Mouse (Mus musculus) embryo, embryonic 9.5 days (tissue): ENCODE results near the gene Prdm16.
A peak's percentile ranks its signal among the peaks of the same experiment; 100 is the strongest.

Source experiments
- DNase-seq: peaks from one replicate; pipeline ENCODE4 v3.0.0-alpha.2; 2017; ENCODE audit errors: extremely low spot score

Gene Prdm16

DNA sequence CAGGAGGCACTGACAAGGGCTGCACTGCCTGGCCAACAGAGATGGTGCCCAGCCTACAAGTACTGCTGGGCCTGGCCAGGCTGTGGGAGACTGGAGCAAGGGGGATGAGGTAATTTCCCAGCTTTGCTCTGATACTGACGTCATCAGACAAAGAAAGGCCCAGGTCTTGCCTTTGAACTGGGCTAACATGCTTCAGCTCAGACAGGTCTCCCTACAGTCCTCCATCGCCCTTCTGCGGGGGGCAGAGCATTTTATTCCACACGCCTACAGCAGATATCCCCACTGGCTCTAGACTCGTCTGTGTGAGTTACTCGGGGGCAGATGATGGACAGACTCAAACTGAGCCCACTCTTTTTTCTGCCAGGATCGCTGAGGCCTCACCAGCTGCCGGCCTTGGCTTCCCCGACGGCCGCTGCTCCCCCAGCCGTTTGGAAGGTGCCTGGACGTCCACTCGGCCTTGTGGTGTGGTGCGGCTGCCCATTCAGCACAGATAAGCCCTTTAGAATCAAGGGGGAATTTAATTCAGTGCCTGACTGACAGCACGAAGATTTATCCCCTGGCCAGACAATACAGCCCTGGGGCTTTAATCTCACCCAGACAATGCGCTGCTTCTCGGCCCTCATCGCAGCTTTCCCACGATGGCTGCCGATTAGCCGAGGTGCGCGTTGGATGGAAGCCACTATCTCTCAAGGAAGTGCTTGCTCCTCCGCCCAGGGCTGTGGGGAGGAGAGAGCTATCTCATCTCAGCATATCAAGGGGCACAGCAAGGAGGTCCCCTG lies 32.8 kb downstream of the Prdm16 start:
- DNase-seq = peak; percentile 57

DNA sequence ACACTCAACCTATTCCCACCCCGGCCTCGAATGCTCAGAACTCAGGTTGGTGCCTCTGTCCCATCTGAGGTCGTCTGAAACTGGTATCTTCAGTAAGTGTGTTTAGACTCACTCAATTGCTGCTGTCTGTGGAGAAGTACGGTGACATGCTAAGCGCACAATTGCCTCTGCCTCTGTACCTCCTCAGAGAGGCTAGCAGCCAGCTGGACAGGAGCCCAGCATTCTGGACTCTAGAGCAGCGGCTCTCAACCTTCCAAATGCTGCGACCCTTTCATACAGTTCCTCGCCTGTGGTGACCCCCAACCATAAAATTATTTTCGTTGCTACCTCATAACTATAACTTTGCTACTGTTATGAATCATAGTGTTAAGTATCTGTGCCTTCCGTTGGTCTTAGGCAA lies 34.3 kb downstream of the Prdm16 start:
- no peak for DNase-seq

DNA sequence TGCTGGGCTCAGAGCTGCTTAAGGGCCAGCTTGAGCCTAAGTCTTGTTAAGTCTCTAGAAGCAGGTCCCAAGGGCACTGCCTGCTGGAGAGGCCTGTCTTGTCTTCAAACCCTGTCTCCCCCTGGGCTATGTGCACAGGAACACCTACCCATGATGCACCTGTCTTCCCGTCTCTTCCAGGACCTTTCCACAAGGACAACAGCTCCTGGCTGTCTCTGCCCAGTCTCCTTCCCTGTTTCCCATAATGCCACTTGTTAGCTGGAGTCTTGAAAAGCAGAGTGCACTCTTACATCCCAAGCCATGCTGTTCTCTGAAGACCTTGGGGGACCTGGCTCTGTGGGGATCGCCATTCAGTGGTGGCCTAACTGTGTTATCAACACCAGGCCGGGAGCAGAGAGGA lies 35.7 kb downstream of the Prdm16 start:
- no peak for DNase-seq

DNA sequence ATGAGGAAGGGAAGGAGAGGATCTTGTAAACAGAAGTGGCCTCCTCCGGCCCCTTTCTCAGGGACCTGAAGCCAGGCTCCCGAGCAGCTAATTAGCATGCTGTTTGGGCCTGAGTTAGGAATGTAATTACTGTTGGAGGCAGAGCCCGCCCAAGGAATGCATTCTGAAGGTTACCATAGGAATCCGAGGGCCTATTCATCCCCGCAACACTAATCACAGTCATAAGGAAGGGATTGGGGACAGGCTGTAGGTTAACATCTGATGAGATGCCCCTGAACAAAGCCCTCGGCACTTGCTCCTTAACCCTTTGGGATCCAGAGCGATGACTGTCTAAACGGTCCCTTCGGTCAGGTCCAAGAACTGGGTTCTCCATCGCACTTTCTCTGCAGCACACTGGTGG lies 36.7 kb downstream of the Prdm16 start:
- peak; percentile 57 for DNase-seq

DNA sequence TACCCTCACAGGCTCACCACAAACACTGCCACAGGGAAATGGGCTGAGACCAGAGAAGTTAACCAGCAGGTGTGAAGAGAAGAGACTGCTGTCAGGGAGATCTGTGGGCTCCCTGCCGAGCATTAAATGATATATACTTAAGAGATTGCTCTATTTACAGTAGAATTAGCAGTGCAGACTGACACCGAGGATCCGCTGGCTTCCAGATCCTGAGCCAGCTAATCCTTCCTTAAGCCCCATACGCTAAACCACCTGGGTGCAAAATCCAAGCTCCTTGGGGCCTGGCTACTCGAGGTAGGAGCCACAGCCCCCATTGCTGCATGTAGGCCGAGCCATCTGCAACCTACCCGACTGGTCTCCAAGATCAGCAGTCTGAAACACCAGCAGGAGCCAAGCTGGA lies 38.3 kb downstream of the Prdm16 start:
- no peak for DNase-seq

DNA sequence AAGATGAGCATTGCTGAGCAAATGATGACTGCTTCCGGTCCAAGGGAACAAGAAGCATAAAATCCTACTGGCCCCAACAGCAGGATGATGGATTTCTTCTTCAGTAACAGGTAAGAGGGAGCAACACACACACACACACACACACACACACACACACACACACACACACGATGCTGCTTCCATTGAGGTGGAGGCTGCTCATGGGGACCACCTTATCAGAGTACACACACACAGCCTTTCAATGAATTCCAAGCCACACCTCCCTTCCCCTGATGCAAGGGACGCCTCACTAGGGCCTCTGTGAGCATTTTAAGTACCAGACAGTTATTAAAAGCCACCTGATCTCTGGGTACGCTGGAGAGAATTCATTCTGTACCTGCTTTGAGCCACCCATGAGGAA lies 39.9 kb downstream of the Prdm16 start:
- no peak for DNase-seq

DNA sequence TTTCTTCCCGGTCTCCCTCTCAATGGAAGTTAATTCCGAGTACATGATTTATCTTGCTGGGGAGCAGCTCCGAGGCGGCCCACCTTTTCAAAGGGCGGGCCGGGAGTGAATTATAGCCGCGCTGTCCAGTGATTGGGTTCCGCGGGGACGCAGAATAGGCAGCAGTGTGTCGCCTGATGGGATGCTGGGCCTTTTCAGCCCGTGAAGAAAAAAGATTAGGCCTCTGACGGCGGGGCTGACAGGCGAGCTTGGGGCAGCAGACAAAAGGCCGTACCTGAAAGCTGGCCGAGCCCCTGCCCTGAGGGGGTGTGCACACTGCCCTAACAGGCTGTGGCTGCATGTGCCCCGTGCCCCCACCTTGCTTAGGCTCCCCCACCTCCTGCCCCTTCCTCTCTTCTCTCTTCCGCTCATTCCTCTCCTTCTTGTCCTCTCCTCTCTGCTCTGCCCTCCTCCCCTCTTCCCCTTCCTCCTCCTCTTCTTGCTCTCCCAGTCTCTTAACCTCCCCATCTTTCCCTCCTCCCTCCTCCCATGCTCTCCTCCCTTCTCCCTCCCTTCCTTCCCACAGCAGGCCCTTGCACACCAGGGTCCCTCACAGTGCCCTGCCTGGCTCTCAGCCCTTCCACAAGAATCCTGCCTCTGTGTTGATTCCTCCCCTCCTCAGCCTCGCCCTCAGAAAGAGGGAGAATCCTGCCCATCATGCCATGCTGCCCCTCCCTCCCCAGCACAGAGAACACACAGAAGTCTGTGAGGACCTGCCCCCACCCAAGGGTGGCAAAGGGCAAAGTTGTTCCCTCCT lies 41.7 kb downstream of the Prdm16 start:
- peak; percentile 73 for DNase-seq

DNA sequence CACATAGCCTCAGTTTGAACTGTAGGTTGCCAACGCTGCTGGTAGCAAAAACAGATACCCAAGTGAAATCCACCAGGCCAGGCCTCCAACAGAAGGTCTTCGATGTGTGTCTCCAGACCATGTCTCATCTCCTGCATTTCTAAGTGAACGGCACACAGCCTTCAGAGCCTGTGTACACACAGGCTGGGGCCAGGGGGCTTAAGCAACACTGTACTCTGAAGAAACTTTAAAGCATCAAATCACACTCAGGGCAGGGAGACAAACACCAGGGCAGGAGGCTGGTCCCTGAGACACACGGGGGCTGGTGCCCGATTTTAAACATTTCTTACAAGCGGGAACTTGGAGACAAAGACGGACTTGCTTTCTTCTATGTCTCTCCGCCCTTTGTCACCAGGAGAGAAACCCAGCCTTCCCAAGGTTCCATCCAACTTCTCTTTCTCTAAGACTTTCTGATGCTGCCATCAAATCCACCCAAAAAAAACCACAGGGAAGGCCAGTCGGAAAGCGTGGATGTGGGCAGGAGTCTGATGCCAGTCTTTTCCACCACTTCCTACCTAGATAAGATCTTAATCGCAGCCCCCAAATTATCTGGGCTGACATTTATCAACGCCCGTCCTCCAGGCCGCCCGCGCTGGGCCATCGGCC lies 42.4 kb downstream of the Prdm16 start:
- no peak for DNase-seq

DNA sequence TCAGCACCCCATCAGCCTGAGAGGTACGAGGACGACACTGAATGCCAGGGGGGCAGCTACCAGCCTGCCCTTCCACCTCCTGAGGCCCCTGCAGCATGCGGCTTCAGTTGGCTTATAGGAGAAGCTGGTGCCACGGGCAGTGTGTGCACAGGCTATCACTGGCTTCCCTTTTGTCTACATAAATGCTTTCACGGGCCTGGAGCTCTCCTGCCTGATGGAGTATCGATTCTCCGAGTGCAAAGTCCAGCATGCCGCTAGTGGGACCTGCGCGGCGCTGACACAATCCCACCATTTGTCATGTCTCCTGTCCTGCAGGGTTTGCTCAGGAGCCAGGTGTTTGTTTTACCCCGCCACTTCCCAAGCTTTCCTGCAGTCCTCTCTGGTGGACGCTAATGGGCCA lies 44.1 kb downstream of the Prdm16 start:
- no peak for DNase-seq

DNA sequence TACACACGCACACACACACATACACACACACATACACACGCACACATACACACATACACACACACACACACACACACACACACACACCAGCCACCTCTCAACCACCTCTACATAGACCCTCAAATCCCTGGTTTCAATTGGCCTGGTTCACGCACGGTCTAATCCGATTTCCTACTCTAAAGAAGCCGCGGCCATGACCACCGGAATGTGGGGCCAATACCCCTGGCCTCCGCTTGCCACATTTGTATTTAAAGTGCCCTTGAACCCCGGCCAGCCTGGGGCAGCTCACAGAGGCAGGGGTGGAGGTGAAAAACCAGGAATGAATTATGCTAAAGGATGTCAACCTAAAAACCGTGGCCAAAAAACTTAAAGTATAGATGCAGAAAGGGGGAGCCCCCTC lies 45.8 kb downstream of the Prdm16 start:
- no peak for DNase-seq

DNA sequence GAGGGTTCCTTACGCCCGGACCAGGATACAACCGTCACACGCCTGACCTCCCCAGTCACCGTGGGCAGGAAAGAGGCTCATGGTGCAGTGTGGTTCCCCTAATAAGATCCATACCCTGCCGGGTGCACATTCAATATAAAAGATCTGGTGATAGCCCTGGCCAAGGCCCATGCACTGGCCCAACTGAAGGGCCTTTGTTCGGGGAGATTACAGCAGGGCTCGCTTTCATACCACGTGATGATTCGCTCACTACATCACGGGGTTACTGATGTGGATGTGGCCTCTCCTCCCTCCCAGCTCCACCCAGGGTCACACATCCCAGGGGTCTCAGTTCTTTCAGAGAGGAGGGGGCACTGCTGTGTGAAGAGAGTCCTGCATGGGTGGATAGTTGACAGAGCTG lies 50.3 kb downstream of the Prdm16 start:
- DNase-seq = no peak

DNA sequence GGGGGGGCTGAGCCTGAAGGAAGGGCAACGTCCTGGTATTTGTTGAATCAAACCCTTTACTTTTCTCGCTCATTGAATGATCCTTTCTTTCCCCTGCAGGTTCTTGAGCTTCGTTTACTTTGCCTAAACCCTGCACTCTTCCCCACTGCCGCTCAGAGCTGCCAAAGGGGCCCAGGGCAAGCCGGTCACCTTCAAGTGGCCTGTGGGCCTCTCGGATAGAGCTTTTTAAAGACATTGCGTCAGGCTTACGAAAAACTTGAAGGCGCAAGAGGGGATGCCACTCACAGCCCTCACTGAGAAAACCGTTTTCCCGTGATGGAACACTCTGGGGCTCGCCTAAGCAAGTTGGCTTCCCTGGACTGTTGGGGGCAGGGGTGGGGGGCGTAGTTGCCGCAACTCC lies 50.9 kb downstream of the Prdm16 start:
- DNase-seq = no peak

DNA sequence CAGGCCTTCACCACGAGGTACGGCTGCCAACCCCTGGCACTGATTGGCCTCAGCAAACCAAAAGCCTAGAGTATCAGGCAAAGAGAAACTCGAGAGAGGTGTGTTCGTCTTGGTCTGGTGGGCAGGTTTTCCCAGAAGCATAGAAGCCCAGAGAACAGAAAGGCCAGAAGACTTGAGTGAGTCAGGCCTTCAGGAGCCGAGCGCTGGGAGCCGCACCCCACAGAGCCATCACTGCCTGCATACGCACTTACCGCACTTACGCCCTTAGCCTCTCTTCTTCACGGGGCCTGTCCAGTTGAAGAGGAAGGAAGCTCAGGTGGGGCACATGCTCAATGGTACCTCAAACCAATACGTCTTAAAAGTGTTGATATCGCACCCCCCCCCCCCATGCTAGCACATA lies 53.0 kb downstream of the Prdm16 start:
- no peak for DNase-seq

DNA sequence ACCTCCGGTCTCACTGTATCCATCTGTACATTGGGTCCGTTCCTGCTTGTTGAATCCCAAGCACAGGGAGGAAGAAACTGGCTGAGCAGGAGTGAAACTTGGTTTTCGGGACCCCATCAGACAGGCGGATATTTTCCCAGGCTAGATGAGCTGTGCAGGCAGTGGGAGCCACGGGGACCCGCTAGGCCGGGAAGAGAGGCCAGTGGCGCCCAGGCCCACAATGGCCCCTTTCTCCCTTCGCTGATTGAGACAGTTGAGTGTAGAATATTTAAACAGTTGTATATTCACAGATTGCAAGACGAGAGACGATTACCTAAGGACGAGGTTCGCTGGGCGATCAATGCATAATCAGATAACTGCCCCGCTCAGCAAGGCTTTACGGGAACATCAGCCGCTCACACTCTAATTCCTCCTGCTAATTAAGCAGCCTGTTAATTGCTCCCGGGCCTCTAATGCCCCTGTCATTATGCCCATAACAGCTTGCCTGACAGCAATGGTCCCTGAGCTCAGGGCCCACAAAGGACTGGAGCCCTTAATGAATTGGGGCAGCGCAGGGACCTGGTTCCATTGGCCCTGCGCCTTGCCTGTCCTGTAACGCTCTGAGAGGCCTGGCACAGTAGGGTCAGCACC lies 54.0 kb downstream of the Prdm16 start:
- no peak for DNase-seq

DNA sequence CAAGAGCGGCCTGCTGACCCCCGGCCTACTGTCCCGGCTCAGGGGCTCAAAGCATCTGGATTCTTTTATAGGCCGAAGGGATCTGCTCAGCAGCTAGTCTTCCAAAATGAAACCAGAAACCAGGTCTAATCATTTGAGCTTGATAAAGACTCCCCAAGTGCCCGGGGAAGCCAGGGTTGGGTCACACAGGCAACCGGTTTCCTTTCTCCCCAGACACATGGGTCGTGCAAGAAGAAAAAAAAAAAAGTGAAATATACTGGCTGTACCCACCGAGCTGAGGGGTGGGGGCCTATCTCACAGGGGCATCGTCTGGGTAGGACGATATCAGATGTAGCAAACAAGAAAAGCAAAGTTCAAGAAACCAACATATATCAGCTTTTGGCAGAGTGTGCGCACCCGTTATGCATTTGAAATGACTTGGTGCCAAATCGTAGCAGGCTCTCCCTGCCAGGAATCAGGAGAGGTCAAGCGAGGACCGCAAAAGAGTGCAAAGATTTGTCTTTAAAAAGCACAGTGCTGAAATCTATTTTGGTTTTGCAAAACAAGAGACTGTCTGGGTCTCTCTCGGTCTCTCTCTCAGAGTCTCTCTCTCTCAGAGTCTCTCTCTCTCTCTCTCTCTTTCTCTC lies 55.3 kb downstream of the Prdm16 start:
- DNase-seq = no peak

DNA sequence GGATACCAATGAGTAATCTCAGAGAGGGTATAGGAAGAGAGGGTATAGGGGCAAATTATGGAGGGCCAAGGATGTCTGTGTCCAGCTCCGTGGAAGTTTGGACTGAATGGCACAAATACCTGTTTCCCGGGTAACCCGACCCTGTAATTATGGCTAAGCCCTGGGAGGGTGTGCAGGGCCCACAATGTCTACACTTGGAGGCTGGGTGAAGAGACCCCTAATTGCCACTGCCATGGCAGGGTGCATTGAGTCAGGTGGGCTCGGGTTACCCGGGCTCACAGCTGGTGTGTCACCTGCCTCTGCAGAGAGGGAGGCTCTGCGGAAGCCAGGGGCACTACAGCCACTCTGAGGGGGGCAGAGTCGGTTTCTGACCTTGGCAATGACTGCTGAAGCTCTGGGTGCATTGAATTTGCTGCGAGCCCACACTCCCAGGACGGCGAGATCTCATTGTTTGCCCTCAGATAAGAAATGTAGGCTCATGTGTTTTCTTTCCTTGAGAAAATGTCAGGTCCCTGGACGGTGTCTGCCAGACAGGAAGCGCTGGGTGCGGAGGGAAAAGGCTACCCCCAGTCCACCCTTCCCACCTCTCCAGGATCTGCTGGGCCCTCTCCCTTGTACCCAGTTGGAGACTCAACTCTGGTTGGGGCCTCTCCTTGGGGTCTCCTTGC lies 62.3 kb downstream of the Prdm16 start:
- no peak for DNase-seq

DNA sequence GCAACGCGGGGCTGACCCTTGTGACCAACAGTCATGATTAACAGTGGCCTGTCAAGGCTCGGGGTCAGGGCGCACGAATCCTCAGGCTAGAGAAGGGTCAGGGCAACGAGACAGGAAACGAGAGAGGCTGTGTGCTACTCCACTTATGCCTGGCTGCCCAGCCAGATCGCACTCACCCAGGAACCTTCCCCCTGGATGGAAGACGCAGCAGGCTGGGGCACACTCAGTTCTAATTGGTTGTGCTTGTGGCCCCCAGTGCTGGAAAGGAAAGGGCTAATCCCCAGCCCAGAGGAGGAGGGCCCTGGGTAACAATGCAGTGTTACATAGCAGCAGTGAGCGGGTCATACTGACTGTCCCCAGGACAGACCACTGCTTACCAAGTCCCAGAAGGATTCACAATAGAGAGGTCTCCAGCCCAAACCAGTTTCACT lies 66.2 kb downstream of the Prdm16 start:
- DNase-seq = peak; percentile 75

DNA sequence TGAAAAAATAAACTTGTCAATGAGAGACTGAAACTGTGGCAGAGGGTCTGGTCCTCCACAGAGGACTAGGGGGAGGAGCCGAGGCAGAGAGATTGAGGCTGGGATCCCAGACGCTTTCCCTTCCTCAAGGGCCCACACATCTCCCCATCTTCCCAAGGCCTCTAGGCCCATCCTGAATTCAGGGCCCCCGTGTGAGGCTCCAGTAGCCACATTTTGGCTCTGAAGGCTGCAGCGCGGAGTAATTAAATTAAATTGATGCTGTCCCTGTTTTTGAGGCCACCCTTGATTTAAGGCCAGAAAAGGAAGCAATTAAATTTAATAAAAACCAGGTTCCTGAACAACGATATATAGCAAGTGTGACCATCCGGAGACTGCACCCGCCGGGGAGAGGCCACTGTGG lies 66.8 kb downstream of the Prdm16 start:
- DNase-seq = no peak

DNA sequence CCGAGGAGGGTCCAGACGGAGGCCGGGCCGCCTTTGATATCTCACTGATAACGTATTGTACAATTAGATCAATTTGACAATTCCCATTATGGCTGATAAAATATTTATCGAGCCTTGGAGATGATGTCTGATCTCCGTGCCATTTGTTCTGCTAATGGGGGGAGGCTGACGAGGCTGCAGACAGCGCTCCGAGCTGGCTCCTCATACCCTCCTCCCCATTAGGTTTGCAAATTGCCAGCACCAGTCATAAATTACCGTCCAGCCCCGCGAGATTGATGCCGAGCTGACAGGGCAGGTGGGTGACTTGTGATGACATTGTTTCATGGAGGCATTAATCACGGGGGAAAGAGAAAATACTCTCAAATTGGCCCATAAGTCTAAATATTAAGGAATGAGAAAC lies 67.9 kb downstream of the Prdm16 start:
- no peak for DNase-seq

DNA sequence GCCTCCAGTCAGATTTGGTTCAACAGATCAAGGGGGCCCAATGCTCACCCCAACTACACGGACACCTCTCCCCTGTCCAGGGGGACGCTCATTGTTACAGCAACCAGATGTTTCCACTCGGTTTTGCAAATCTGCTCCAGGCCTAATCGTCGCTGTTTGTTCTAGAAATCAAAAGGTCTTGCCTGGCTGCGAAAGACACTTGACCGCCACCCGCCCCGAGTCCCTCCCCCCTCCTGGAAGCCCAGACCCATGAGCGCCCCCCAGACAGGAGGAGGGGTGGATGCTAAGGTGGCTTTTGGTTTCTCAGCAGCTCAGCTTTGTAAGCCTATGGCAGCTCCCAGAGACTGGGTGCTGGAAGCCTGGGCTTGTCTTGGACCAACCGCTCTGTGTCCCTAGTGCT lies 68.7 kb downstream of the Prdm16 start:
- DNase-seq = no peak

DNA sequence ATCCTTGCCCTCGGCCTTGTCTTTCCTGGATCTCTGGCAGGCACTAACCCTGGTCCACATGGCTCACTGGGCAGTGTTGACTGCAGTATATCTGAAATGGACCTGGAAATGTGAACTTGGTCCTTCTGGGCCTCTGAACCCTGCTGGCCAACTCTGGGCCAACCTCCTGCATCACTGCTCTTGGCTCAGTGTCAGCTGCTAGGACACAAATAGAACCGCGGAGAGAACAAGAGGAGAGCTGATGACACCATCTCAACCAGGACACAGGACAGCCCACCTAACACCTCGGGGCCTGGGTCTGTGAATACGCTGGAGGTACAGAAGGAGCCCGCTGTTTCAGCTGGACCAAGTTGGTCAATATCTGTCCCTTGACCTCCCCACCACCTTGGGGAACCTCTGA lies 73.5 kb downstream of the Prdm16 start:
- no peak for DNase-seq
